Mouse (Mus musculus): Measurements from ENCODE around the gene Kctd17.

- TF ChIP-seq POLR2A (IDR thresholded peaks at IDR 0.05; ENCODE audit: insufficient read depth, low read length) (no peak), EP300 (IDR thresholded peaks at IDR 0.05; ENCODE audit: insufficient read depth, low read depth, low read length) (no peak), CTCF (IDR thresholded peaks at IDR 0.05; ENCODE audit: low read depth, low read length) (no peak)
Observed at GRCm38 (mm10) chr15:78435681-78436080, 7.3 kb downstream of the Kctd17 start.

Data from ES-Bruce4 (cell line).